Mouse (Mus musculus) thymus, postnatal 0 days (tissue): Measurements from ENCODE around the gene Coro2b. TPM values are rescaled to one million over a fixed set of nuclear protein-coding genes. Genes with fewer than 3 reads are reported as not detected.
"Not testable (repeated sequence)": the region's sequence is repeated elsewhere in the genome, so short reads cannot be mapped to it uniquely, and the experiment has no call there.

Experiments
- DNase-seq: peaks from one replicate; pipeline ENCODE4 v3.0.0-alpha.2; 2015; ENCODE audit warnings: low spot score
- polyA plus RNA-seq: library from polyadenylated mRNA; unstranded; fragments of >200 nt; fragmentation: Nextera tagmentation; extraction: Ambion mirVana; gene quantifications from 2 replicates; pipeline ENCODE4 v1.2.1, GENCODE M21; 2015

The Coro2b gene
- polyA plus RNA-seq, 1 experiment from 2014 or later = 3.4 TPM

GRCm38 (mm10) chr9:62447337-62447736 is 89.5 kb downstream of the Coro2b start:
- not testable (repeated sequence) for DNase-seq

- no peak for DNase-seq
Measured at GRCm38 (mm10) chr9:62438755-62439101, 98.1 kb downstream of the Coro2b start.

- no peak for DNase-seq
Measured at GRCm38 (mm10) chr9:62438085-62438754, 98.6 kb downstream of the Coro2b start.

GRCm38 (mm10) chr9:62437446-62437845 is 99.4 kb downstream of the Coro2b start:
- DNase-seq = no peak

GRCm38 (mm10) chr9:62435613-62436318 is 101.1 kb downstream of the Coro2b start:
- DNase-seq = no peak

GRCm38 (mm10) chr9:62432261-62433060 is 104.4 kb downstream of the Coro2b start:
- no peak for DNase-seq

- no peak for DNase-seq
Measured at GRCm38 (mm10) chr9:62430741-62431140, 106.1 kb downstream of the Coro2b start.

- DNase-seq = peak; percentile 10
Measured at GRCm38 (mm10) chr9:62427010-62427409, 109.8 kb downstream of the Coro2b start.

- DNase-seq = no peak
Measured at GRCm38 (mm10) chr9:62426531-62426930, 110.3 kb downstream of the Coro2b start.

GRCm38 (mm10) chr9:62426021-62426420 is 110.8 kb downstream of the Coro2b start:
- DNase-seq = no peak

GRCm38 (mm10) chr9:62425265-62425664 is 111.6 kb downstream of the Coro2b start:
- DNase-seq = peak; percentile 52

- no peak for DNase-seq
Measured at GRCm38 (mm10) chr9:62423871-62424270, 113.0 kb downstream of the Coro2b start.

GRCm38 (mm10) chr9:62422926-62423325 is 113.9 kb downstream of the Coro2b start:
- no peak for DNase-seq

- DNase-seq = no peak
Measured at GRCm38 (mm10) chr9:62421911-62422310, 114.9 kb downstream of the Coro2b start.

- peak; percentile 78 for DNase-seq
Measured at GRCm38 (mm10) chr9:62421027-62421426, 115.8 kb downstream of the Coro2b start.

GRCm38 (mm10) chr9:62420261-62420917 is 116.5 kb downstream of the Coro2b start:
- DNase-seq = no peak

- no peak for DNase-seq
Measured at GRCm38 (mm10) chr9:62418742-62419141, 118.1 kb downstream of the Coro2b start.

GRCm38 (mm10) chr9:62407357-62408146 is 129.3 kb downstream of the Coro2b start:
- DNase-seq = no peak

GRCm38 (mm10) chr9:62406423-62407013 is 130.3 kb downstream of the Coro2b start:
- DNase-seq = no peak

- DNase-seq = no peak
Measured at GRCm38 (mm10) chr9:62401589-62401988, 135.3 kb downstream of the Coro2b start.
